In the genomic region with DNA sequence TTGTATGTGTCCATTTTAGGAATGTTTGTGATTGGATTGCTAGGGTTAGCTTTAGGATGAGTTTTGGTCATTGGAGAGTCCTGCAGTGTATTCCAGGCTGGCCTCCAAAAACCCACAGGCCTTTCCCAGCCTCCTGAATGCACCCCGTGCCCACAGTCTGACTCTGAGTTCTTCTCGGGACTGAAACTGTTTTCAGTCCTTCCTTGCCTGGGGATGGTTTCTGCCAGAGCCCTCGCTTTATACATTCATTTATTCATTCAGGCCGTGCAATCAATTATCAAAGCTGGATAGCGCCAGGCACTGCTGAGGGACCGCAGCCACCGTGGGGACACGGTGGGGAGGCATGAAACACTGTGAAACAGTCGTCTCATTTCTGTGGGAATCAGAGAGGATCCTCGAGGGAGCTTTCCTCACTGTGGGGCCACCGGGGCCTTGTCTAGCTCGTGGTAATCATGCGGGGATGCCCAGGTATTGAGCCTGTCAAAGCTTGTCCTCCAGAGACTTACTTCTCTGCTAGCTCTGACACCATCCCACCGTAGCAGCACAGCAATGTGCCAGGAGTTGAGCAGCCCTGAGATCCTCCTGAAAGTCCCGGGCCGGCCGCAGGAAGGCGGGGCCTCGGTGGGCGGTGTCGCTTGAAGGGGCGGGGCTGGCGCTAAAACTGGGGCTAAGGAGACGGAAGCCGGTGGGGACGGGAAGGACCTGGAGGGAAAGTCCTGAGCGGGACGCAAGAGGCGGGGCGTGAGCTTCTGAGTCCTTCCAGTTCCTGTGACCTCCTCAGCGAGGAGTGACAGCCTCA, we compare ENCODE assay signal across 8 mouse cellular contexts. TPM values are rescaled to one million over a fixed set of nuclear protein-coding genes. Genes with fewer than 3 reads are reported as not detected.
A peak's percentile ranks its signal among the peaks of the same experiment; 100 is the strongest.
DNase-seq lines count a peak whose midpoint lies in the region; ATAC-seq and TF ChIP-seq lines count a peak whose summit lies in the region.

No protein-coding gene starts in this region.

- no peak for TF ChIP-seq CTCF in forebrain, postnatal 0 days (IDR thresholded peaks at IDR 0.05; ENCODE audit: low read depth)

- intact Hi-C loops in left cerebral cortex, postnatal 10 days (cut with DNase I) = no loop called here

- H3K4me1 ChIP-seq in forebrain, postnatal 0 days (ENCODE audit: insufficient read depth) = 0 out of 2 replicates have a peak, but pooled peaks cover 5% of the 10 kb centered on the region
- H3K4me1 ChIP-seq in hindbrain, embryonic 11.5 days (replicated peaks; ENCODE audit: control insufficient read depth, insufficient read depth, low read length) = peaks cover 2% of the 10 kb centered on the region; the same call in 1 of the 2 replicates

- WGBS in forebrain, postnatal 0 days = 1% methylated on average over 31 of the region's 31 CpGs
- 2% methylated on average over 31 of the region's 31 CpGs for WGBS in hindbrain, embryonic 11.5 days

- H3K9ac ChIP-seq in forebrain, postnatal 0 days = peak overlapping the region; percentile 23
- peak overlapping the region; percentile 64 for H3K9ac ChIP-seq in hindbrain, embryonic 11.5 days (ENCODE audit: low read depth, low read length)

- peak; percentile 94 for DNase-seq in MN1 (ENCODE audit: low spot score)
- peak; percentile 72 for DNase-seq in c-Kit-negative CD71-positive TER-119-positive erythroid progenitor cells, embryonic 14.5 days (ENCODE audit: low read depth, low spot score)
- peak; percentile 46 for DNase-seq in forebrain, postnatal 0 days
- DNase-seq in hindbrain, embryonic 11.5 days (ENCODE audit: low spot score) = peak; percentile 88
- peak; percentile 43 to 93 for DNase-seq in left cerebral cortex, postnatal 10 days (ENCODE audit: extremely low spot score in 1 of 2, low spot score in 2 of 2)
- DNase-seq in right cerebral cortex, postnatal 25 days = peak; percentile 63
- peak; percentile 88 to 95 for DNase-seq in urinary bladder, postnatal 4 days (ENCODE audit: low spot score in 2 of 2)

- H3K27ac ChIP-seq in forebrain, postnatal 0 days (ENCODE audit: low read depth, low read length) = no peak overlapping the region
- H3K27ac ChIP-seq in hindbrain, embryonic 11.5 days (ENCODE audit: low read depth, low read length) = no peak overlapping the region

- peak; percentile 64 for ATAC-seq in forebrain, postnatal 0 days
- ATAC-seq in hindbrain, embryonic 11.5 days (ENCODE audit: low FRiP score) = peak; percentile 86
- peak; percentile 97 for ATAC-seq in megakaryocyte-erythroid progenitor cell, adult 5-6 weeks (replicated peaks; ENCODE audit: low FRiP score, low TSS enrichment, poor library complexity, severe bottlenecking)

- H3K27me3 ChIP-seq in forebrain, postnatal 0 days (ENCODE audit: insufficient read depth, low read length) = no peaks in the 10 kb centered on the region
- H3K27me3 ChIP-seq in hindbrain, embryonic 11.5 days (ENCODE audit: control insufficient read depth, insufficient read depth, low read length) = peaks cover 7% of the 10 kb centered on the region; the same call in 1 of the 2 replicates

- H3K4me3 ChIP-seq in forebrain, postnatal 0 days (ENCODE audit: low read depth, low read length) = peak overlapping the region; percentile 22
- H3K4me3 ChIP-seq in hindbrain, embryonic 11.5 days (ENCODE audit: low read depth, low read length) = peak overlapping the region; percentile 41

- peak overlapping the region; percentile 51 for H3K4me2 ChIP-seq in forebrain, postnatal 0 days (ENCODE audit: low read depth)
- H3K4me2 ChIP-seq in hindbrain, embryonic 11.5 days (replicated peaks; ENCODE audit: low read depth, low read length) = peak overlapping the region; percentile 81

- no peaks in the 10 kb centered on the region for H3K9me3 ChIP-seq in forebrain, postnatal 0 days (ENCODE audit: low read length)
- no peaks in the 10 kb centered on the region for H3K9me3 ChIP-seq in hindbrain, embryonic 11.5 days (ENCODE audit: control insufficient read depth, low read length)

- H3K36me3 ChIP-seq in forebrain, postnatal 0 days (ENCODE audit: insufficient read depth) = no peaks in the 10 kb centered on the region
- H3K36me3 ChIP-seq in hindbrain, embryonic 11.5 days (ENCODE audit: control insufficient read depth, insufficient read depth, low read length) = no peaks in the 10 kb centered on the region

RNA-seq across cellular contexts. Expression of gene Serhl, which starts 10.4 kb away (rescaled TPM):
- 7.2 and 11.9 TPM in 2 replicates for total RNA-seq in forebrain, postnatal 0 days (2014; rRNA removed)
- 39.1 and 42.6 TPM in 2 replicates for polyA plus RNA-seq in forebrain, postnatal 0 days (2015; fragmentation: Nextera tagmentation; extraction: Ambion mirVana)
- 40.2 and 42.6 TPM in 2 replicates for polyA plus RNA-seq in hindbrain, embryonic 11.5 days (2014; fragmentation: Nextera tagmentation; extraction: Ambion mirVana)
- 10 to 100 TPM in 1 of 2 experiments, 1 to 10 TPM in 1; 6.6 to 10.2 TPM for total RNA-seq in left cerebral cortex, postnatal 10 days (2021)
- 46.0 and 51.6 TPM in 2 replicates for total RNA-seq in megakaryocyte-erythroid progenitor cell, adult 5-6 weeks (2014; fragmentation: Nextera tagmentation)
- 32.0 and 45.4 TPM in 2 replicates for total RNA-seq in megakaryocyte-erythroid progenitor cell, adult 5-6 weeks (2017)

RNA-seq across cellular contexts. Expression of gene Rrp7a, which starts 22.9 kb away (rescaled TPM):
- 104 and 122 TPM in 2 replicates for total RNA-seq in forebrain, postnatal 0 days (2014; rRNA removed)
- polyA plus RNA-seq in forebrain, postnatal 0 days (2015; fragmentation: Nextera tagmentation; extraction: Ambion mirVana) = 89.5 and 94.9 TPM in 2 replicates
- polyA plus RNA-seq in hindbrain, embryonic 11.5 days (2014; fragmentation: Nextera tagmentation; extraction: Ambion mirVana) = 54.6 and 63.4 TPM in 2 replicates
- 100 to 1,000 TPM; 122 to 128 TPM for total RNA-seq in left cerebral cortex, postnatal 10 days (2021)
- 30.4 and 53.1 TPM in 2 replicates for total RNA-seq in megakaryocyte-erythroid progenitor cell, adult 5-6 weeks (2014; fragmentation: Nextera tagmentation)
- total RNA-seq in megakaryocyte-erythroid progenitor cell, adult 5-6 weeks (2017) = 107 and 139 TPM in 2 replicates

RNA-seq across cellular contexts. Expression of gene Poldip3, which starts 49.5 kb away (rescaled TPM):
- 86.6 and 100 TPM in 2 replicates for total RNA-seq in forebrain, postnatal 0 days (2014; rRNA removed)
- polyA plus RNA-seq in forebrain, postnatal 0 days (2015; fragmentation: Nextera tagmentation; extraction: Ambion mirVana) = 95.9 and 103 TPM in 2 replicates
- 162 and 163 TPM in 2 replicates for polyA plus RNA-seq in hindbrain, embryonic 11.5 days (2014; fragmentation: Nextera tagmentation; extraction: Ambion mirVana)
- 10 to 100 TPM; 85.9 to 86.5 TPM for total RNA-seq in left cerebral cortex, postnatal 10 days (2021)
- total RNA-seq in megakaryocyte-erythroid progenitor cell, adult 5-6 weeks (2014; fragmentation: Nextera tagmentation) = 59.0 and 76.4 TPM in 2 replicates
- 65.4 and 92.3 TPM in 2 replicates for total RNA-seq in megakaryocyte-erythroid progenitor cell, adult 5-6 weeks (2017)
